Mouse (Mus musculus): ENCODE results near the gene Sgf29.
"Not testable (repeated sequence)": the region's sequence is repeated elsewhere in the genome, so short reads cannot be mapped to it uniquely, and the experiment has no call there.

The Sgf29 gene

DNA sequence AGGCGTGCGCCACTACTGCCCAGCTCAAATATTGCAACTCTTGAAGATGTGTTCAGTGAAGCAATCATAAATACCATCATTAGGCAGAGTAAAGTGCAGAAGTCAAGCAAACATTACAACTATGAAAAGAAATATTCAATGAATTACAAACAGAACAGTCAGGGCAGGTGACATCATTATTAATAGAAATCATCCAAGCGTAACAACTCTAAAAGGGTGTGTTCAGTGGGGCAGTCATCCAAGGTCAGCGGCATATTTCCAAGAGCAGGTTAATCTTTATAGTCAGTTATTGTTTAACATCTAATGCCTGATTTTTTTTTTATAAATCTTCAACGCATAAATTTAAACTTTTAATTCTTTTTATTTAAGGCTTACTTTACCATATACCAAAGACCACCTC is 32.1 kb downstream of the Sgf29 start:
- no peak for DNase-seq (ENCODE audit: low read depth, low spot score)

GRCm38 (mm10) chr7:126688156-126688555 is 39.0 kb downstream of the Sgf29 start:
- not testable (repeated sequence) for DNase-seq (ENCODE audit: low read depth, low spot score)

GRCm38 (mm10) chr7:126689021-126689420 is 39.9 kb downstream of the Sgf29 start:
- no peak for DNase-seq (ENCODE audit: low read depth, low spot score)

DNA sequence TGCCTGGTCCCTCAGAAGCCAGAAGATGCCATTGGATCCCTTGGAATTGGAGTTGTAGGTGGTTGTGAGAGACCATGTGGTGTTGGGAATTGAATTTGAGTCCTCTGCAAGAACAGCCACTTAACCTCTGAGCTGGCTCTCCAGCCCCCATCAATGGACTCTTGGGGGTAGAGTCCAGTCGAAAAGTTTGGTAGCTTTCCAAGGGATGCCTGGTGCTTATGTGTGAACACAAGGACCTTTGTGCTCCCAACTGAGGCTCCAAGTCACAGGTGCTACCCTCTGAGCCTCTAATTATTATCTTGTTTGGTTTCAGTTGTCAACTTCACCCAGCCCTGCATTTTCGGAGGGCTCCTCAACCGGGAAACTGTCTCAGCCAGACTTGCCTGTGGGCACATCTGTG is 41.6 kb downstream of the Sgf29 start:
- DNase-seq (ENCODE audit: low read depth, low spot score), result no peak

GRCm38 (mm10) chr7:126691676-126692075 is 42.6 kb downstream of the Sgf29 start:
- no peak for DNase-seq (ENCODE audit: low read depth, low spot score)

GRCm38 (mm10) chr7:126692426-126692825 is 43.3 kb downstream of the Sgf29 start:
- DNase-seq (ENCODE audit: low read depth, low spot score), result no peak

- DNase-seq (ENCODE audit: low read depth, low spot score), result peak; percentile 54
Observed at GRCm38 (mm10) chr7:126693256-126693655, 44.1 kb downstream of the Sgf29 start.

- no peak for DNase-seq (ENCODE audit: low read depth, low spot score)
Observed at GRCm38 (mm10) chr7:126693781-126694180, 44.7 kb downstream of the Sgf29 start.

GRCm38 (mm10) chr7:126694441-126695051 is 45.4 kb downstream of the Sgf29 start:
- DNase-seq (ENCODE audit: low read depth, low spot score), result no peak

DNA sequence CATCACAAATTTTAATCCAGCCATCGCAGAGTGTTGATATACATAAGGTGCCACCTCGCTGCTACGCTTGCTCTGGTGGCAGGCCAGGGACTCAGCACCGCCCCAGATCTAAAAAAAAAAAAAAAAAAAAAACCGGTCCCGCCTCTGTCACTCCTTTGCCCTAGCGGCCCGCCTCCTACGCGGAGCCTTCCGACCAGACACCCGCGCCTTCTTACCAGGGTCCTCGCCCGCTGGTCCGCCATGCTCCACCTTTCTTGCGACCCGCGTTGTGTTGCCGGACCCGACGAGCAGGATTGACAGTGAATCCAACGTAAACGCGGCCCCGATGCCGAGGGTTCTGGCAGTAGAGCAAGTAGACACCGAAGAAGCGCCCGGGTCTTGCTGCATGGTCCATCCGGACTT is 46.1 kb downstream of the Sgf29 start, which contains the start of gene Bola2:
TSS of gene Bola2 (plus strand) at position 192 of the 402 bp plus-strand sequence.
- DNase-seq (ENCODE audit: low read depth, low spot score), result peak; percentile 37

GRCm38 (mm10) chr7:126695631-126696207 is 46.6 kb downstream of the Sgf29 start, which contains the start of gene Slx1b:
Slx1b (minus strand) TSS chr7:126695784.
- DNase-seq (ENCODE audit: low read depth, low spot score), result peak; percentile 94

GRCm38 (mm10) chr7:126696303-126696702 is 47.2 kb downstream of the Sgf29 start:
- no peak for DNase-seq (ENCODE audit: low read depth, low spot score)

- no peak for DNase-seq (ENCODE audit: low read depth, low spot score)
Observed at GRCm38 (mm10) chr7:126696886-126697285, 47.8 kb downstream of the Sgf29 start.

DNA sequence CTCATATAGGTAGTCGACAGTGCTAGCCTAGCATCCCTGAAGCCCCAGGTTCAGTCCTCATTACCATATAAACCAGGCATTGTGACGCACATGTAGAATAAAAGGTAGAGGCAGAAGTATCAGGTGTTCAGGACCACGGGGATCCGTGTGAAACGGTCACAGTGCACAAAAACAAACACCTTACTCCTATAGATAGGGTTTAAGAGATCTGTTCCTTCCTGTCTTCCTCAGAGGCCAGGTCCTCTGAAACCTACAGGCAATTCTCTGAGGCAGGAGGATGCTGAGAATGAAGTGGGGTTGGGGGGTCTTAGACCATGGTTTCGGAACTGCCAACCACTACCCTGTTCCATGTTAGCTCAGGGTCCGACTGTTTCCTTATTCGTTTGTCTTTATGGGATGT is 48.7 kb downstream of the Sgf29 start:
- DNase-seq (ENCODE audit: low read depth, low spot score), result no peak

DNA sequence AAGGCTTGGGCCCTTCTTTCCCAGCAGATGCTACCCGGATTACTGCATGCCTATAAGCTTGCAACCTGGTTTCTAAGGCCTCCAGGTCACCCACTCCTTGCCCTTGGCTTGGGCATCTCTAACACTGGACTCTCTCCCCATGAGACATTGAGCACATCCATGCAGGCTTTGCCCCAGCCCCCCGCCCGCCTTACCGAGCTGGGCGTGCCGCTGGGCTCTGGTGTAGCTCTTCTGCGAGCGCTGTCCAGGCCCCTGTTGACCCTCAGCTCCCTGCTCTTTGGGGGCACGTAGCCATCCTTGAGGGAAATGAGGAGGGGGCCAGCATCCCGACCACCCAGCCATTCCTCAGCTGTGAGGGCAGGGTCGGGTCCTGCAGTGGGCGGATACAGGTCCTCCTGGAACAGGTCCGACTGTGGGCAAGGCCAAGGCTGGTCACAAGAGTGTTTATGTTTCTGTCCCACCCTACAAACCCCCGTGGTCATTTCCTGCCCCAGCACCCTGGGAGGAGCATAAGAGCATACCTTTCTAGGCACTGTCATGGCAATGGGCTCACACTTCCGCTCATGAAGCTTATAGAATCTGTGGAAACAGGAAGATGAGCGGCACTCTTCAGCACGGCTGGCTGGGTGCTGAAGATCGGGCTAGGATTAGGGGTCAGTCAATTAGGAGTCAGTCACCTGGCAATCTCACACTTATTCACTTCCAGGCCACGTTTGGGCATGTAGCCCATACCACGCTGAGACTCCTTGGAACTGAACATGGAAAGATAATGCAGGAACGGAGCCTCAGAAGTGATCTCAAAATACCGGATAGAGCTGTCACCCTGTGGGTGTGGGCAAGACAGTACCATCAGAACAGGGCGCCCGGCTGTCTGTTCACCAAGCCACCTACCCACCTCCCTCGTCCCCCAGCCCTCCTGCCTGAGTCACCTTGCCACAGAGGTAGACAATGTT is 51.2 kb downstream of the Sgf29 start:
- DNase-seq (ENCODE audit: low read depth, low spot score), result no peak

GRCm38 (mm10) chr7:126701070-126701469 is 52.0 kb downstream of the Sgf29 start:
- peak; percentile 64 for DNase-seq (ENCODE audit: low read depth, low spot score)

DNA sequence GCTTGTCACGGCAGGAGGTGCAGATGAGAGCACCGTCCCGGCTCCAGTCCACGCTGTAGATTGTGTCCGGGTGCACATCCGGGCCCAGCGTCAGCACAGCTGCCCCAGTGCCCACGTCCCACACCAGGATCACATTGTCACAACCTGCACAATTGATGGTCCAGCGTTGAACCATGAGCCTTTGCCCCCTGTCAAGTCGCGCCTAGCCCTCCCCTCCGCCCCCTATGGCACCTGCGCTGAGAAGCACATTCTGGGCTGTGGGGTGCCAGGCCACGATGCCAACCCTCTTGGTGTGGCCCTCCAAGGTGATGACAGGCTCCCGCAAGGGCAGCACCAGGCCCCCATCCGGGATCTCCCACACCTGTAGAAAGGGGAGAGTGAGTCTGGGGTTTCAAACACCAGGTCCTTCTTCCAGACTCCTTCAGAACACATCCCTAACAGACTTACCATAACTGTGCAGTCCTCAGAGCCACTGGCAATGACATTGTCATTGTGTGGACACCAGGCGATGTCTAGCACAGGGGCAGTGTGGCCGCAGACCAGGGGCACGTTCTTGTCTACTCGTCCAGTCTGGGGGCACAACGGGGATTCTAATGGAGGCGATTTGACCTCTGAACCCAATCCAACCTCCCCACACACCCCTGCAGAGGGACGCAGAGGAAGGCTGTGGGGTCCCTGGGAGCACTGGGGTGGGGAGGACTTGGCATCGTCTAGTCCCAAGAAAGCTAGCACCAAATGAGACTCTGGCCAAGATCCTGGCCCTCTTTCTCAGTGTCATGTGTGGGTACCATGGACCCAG is 52.6 kb downstream of the Sgf29 start:
- DNase-seq (ENCODE audit: low read depth, low spot score), result no peak

DNA sequence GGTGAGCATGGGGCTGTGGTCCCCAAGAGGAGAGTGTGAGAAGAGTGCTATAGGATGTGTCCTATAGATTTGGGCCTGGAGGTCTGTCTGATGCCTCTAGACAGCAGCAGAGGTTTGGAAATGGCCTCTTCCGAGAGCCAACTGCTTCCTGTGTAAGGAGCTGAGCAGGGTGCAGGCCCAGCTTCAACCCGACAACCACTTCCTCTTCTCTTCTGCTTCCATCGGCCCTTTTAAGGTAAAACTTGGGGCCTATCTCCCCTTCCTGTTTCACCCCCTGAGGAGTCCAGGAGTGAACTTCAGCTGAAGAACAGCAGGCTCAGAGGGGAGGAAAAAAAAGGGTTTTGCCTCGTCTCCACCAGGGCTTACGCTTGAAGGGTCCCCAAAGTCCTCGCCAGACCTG is 53.2 kb downstream of the Sgf29 start:
- no peak for DNase-seq (ENCODE audit: low read depth, low spot score)

DNA sequence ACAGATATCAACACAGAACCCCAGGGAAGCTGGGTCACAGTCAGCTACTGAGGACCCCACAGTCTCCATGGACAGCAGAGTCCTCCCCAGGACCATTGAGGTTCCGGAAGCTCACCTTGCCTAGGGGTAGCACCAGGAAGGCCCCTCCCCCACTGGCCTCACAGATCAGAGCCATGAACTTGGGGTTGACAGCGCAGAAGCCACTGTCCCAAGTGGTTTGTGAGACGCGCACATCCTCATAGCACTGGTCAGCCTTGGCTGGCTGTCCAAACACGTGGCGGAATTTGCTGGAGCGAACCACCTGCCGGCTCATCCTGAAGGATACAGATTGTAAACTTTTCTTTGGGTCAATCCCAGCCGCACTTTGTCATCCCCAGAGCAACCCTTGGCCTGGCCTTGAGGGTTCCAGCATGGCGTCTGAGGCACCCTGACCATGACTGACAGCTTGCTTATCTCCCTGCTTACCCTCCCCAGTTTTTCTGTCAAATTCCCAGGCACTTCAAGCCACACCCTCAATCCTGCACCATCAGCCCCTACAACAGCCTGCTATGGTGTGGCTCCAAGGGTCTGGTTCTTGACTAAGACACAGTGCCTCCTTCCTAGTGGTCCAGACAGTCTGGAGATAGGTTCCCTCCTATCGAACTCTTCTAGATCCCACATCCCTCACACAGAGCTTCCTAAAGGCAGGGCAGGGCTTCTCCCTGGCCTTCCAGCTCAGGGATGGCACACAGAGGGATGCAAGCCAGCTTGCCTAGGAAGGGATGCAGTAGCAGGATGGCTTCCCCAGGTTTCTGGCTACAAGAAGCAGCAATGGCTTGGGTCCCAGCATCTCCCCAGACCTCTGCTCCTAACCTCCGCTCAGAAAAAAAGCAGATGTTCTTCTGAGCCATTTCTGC is 54.0 kb downstream of the Sgf29 start:
- DNase-seq (ENCODE audit: low read depth, low spot score), result no peak

DNA sequence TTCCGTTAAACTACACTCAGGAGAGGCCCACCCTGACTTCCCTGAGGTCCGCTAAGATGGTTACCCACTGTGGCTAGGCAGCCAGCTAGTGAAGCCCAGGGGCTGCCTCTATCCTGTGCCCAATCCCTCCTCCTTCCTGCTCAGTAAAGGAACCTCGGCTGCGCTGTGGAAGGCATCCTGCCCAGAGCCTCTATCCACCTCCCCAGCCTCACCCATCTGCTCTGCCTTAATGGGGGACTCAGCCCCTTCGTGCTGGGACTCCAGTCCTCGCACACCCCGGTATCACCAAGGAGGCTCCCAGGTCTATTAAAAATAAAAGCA is 54.6 kb downstream of the Sgf29 start:
- no peak for DNase-seq (ENCODE audit: low read depth, low spot score)
